Mouse (Mus musculus) intestine, postnatal 0 days (tissue): ENCODE results near the gene Prkcsh. TPM values are rescaled to one million over a fixed set of nuclear protein-coding genes. Genes with fewer than 3 reads are reported as not detected.

Experiments used
- ATAC-seq: fragments of 200-750 bp; cut with Nextera tagmentation; 2 replicates; pipeline ENCODE4 v1.8.0; 2017; ENCODE audit warnings: mild to moderate bottlenecking, moderate TSS enrichment, moderate library complexity
- H3K27ac ChIP-seq: fragments of 300-500 bp; sonication (generic); 2 replicates; pipeline ENCODE4 v1.5.1; 2014; ENCODE audit warnings: mild to moderate bottlenecking, low read depth, low read length, moderate library complexity
- H3K27me3 ChIP-seq: fragments of 300-500 bp; sonication (generic); replicated peaks from 2 replicates; pipeline ENCODE4 v1.6.1; 2014; ENCODE audit warnings: low read length, mixed read lengths; ENCODE audit not compliant: control insufficient read depth, insufficient read depth
- H3K36me3 ChIP-seq: fragments of 300-500 bp; sonication (generic); 2 replicates; pipeline ENCODE4 v1.6.1; 2014; ENCODE audit warnings: mild to moderate bottlenecking, moderate library complexity; ENCODE audit not compliant: control insufficient read depth, insufficient read depth
- H3K4me1 ChIP-seq: fragments of 300-500 bp; sonication (generic); replicated peaks from 2 replicates; pipeline ENCODE4 v1.6.1; 2014; ENCODE audit warnings: antibody characterized with exemption, low read length, mixed read lengths; ENCODE audit not compliant: control insufficient read depth, insufficient read depth
- H3K4me2 ChIP-seq: fragments of 300-500 bp; sonication (generic); replicated peaks from 2 replicates; pipeline ENCODE4 v1.6.1; 2014; ENCODE audit warnings: low read depth, mild to moderate bottlenecking, moderate library complexity
- H3K4me3 ChIP-seq: fragments of 300-500 bp; sonication (generic); 2 replicates; pipeline ENCODE4 v1.5.1; 2014; ENCODE audit warnings: low read depth, low read length
- H3K9ac ChIP-seq: fragments of 300-500 bp; sonication (generic); 2 replicates; pipeline ENCODE4 v1.6.1; 2014; ENCODE audit warnings: mild to moderate bottlenecking, low read depth, low read length
- H3K9me3 ChIP-seq: fragments of 300-500 bp; sonication (generic); 2 replicates; pipeline ENCODE4 v1.6.1; 2016; ENCODE audit warnings: mixed run types; ENCODE audit not compliant: control insufficient read depth
- CTCF ChIP-seq: sonication (generic); IDR thresholded peaks from 2 replicates; pipeline ENCODE4 v1.5.1; 2016; ENCODE audit warnings: low read depth, mild to moderate bottlenecking, control low read depth, antibody characterized with exemption, moderate library complexity
- WGBS: fragments of 180-500 bp; shearing (Covaris S2); extraction: QIAGEN DNeasy Blood & Tissue Kit; methylation state at CpG from one replicate; pipeline ENCODE4 v1.1.7; 2014; 5-methylcytosine and 5-hydroxymethylcytosine counted together
- polyA plus RNA-seq: library from polyadenylated mRNA; unstranded; fragments of >200 nt; fragmentation: Nextera tagmentation; extraction: Ambion mirVana; gene quantifications from 2 replicates; pipeline ENCODE4 v1.2.1, GENCODE M21; 2015

Prkcsh gene
- polyA plus RNA-seq, 1 experiment from 2014 or later: 104 TPM

- H3K36me3 ChIP-seq: peaks cover 35% of the 10 kb centered on the region
- H3K27me3 ChIP-seq: peaks cover 31% of the 10 kb centered on the region
- H3K27ac ChIP-seq: no peak overlapping the region
- no peaks in the 10 kb centered on the region for H3K9me3 ChIP-seq
- no peak for TF ChIP-seq CTCF
- no peak overlapping the region for H3K4me2 ChIP-seq
- ATAC-seq: no peak
- WGBS: 73% methylated on average over 9 of the region's 9 CpGs
- H3K9ac ChIP-seq: no peak overlapping the region
- no peak overlapping the region for H3K4me3 ChIP-seq
- H3K4me1 ChIP-seq: 0 out of 2 replicates have a peak, but pooled peaks cover 4% of the 10 kb centered on the region
These were observed 53.8 kb downstream of the Prkcsh start for GRCm38 (mm10) chr9:22056303-22056910.

GRCm38 (mm10) chr9:22057031-22057517 lies 54.5 kb downstream of the Prkcsh start:
- Histone ChIP-seq H3K4me2 (no peak overlapping the region), H3K4me1 (0 out of 2 replicates have a peak, but pooled peaks cover 4% of the 10 kb centered on the region), H3K9me3 (no peaks in the 10 kb centered on the region), H3K27me3 (peaks cover 24% of the 10 kb centered on the region), H3K27ac (no peak overlapping the region), H3K9ac (no peak overlapping the region), H3K36me3 (peaks cover 40% of the 10 kb centered on the region), H3K4me3 (no peak overlapping the region)
- TF ChIP-seq CTCF: no peak
- no peak for ATAC-seq
- WGBS: 91% methylated on average over 9 of the region's 9 CpGs

- Histone ChIP-seq H3K4me2 (no peak overlapping the region), H3K27ac (no peak overlapping the region), H3K36me3 (peaks cover 49% of the 10 kb centered on the region), H3K4me1 (0 out of 2 replicates have a peak, but pooled peaks cover 4% of the 10 kb centered on the region), H3K4me3 (no peak overlapping the region), H3K9me3 (no peaks in the 10 kb centered on the region), H3K9ac (no peak overlapping the region), H3K27me3 (peaks cover 15% of the 10 kb centered on the region)
- no peak for TF ChIP-seq CTCF
- ATAC-seq: no peak
- 85% methylated on average over 9 of the region's 9 CpGs for WGBS
These were observed 55.4 kb downstream of the Prkcsh start for GRCm38 (mm10) chr9:22058011-22058424.

GRCm38 (mm10) chr9:22061339-22061738 lies 58.7 kb downstream of the Prkcsh start:
- WGBS: 57% methylated on average over 2 of the region's 2 CpGs
- no peak overlapping the region for H3K9ac ChIP-seq
- no peaks in the 10 kb centered on the region for H3K9me3 ChIP-seq
- H3K4me2 ChIP-seq: no peak overlapping the region
- H3K36me3 ChIP-seq: peaks cover 75% of the 10 kb centered on the region
- H3K4me3 ChIP-seq: no peak overlapping the region
- H3K27ac ChIP-seq: no peak overlapping the region
- no peak for TF ChIP-seq CTCF
- H3K27me3 ChIP-seq: no peaks in the 10 kb centered on the region
- no peak for ATAC-seq
- H3K4me1 ChIP-seq: no peaks in the 10 kb centered on the region

Other genes starting within 250 kb of the Prkcsh start
- gene Spc24, start 242.5 kb upstream of the Prkcsh start, polyA plus RNA-seq: 23.5 and 32.4 TPM in 2 replicates
- gene Kank2, start 204.1 kb upstream of the Prkcsh start, polyA plus RNA-seq: 6.4 TPM in 2 replicates
- 15.9 and 21.1 TPM in 2 replicates for gene Angptl8, start 167.3 kb upstream of the Prkcsh start, polyA plus RNA-seq
- gene Dock6, start 150.2 kb upstream of the Prkcsh start, polyA plus RNA-seq: 15.5 and 18.4 TPM in 2 replicates
- gene Rab3d, start 84.6 kb upstream of the Prkcsh start, polyA plus RNA-seq: 19.9 and 20.3 TPM in 2 replicates
- 0.63 and 0.99 TPM in 2 replicates for gene Ccdc159, start 75.3 kb upstream of the Prkcsh start, polyA plus RNA-seq
- gene Tmem205, start 75.2 kb upstream of the Prkcsh start, polyA plus RNA-seq: 83.1 and 88.2 TPM in 2 replicates
- gene Plppr2, start 65.8 kb upstream of the Prkcsh start, polyA plus RNA-seq: 2.9 and 3.2 TPM in 2 replicates
- gene Swsap1, start 47.1 kb upstream of the Prkcsh start, polyA plus RNA-seq: 4.6 and 4.8 TPM in 2 replicates
- gene Epor, start 39.3 kb upstream of the Prkcsh start, polyA plus RNA-seq: 3.2 and 3.8 TPM in 2 replicates
- 2.1 and 2.5 TPM in 2 replicates for gene Rgl3, start 13.4 kb upstream of the Prkcsh start, polyA plus RNA-seq
- 0.22 and 0.35 TPM in 2 replicates for gene Ccdc151, start 172 bp upstream of the Prkcsh start, polyA plus RNA-seq
- 0.78 and 0.99 TPM in 2 replicates for gene Elavl3, start 49.2 kb downstream of the Prkcsh start, polyA plus RNA-seq
- not detected in 2 replicates for gene Gm49318, start 68.5 kb downstream of the Prkcsh start, polyA plus RNA-seq
- 4.2 and 4.5 TPM in 2 replicates for gene Zfp653, start 68.6 kb downstream of the Prkcsh start, polyA plus RNA-seq
- 23.8 and 25.3 TPM in 2 replicates for gene Ecsit, start 82.6 kb downstream of the Prkcsh start, polyA plus RNA-seq
- gene Cnn1, start 96.4 kb downstream of the Prkcsh start, polyA plus RNA-seq: 419 and 432 TPM in 2 replicates
- gene Elof1, start 114.4 kb downstream of the Prkcsh start, polyA plus RNA-seq: 93.7 and 99.4 TPM in 2 replicates
- gene Acp5, start 132.9 kb downstream of the Prkcsh start, polyA plus RNA-seq: 175 and 178 TPM in 2 replicates
- gene Pigyl, start 154.0 kb downstream of the Prkcsh start, polyA plus RNA-seq: 121 and 123 TPM in 2 replicates
- 0.27 and 0.38 TPM in 2 replicates for gene Zfp872, start 185.3 kb downstream of the Prkcsh start, polyA plus RNA-seq
- gene Zfp809, start 222.9 kb downstream of the Prkcsh start, polyA plus RNA-seq: 12.6 and 14.4 TPM in 2 replicates